Mouse (Mus musculus) gastrocnemius, postnatal 4 days (tissue): ENCODE data around the gene Draxin. TPM values are rescaled to one million over a fixed set of nuclear protein-coding genes. Genes with fewer than 3 reads are reported as not detected.
"Not testable (repeated sequence)": the region's sequence is repeated elsewhere in the genome, so short reads cannot be mapped to it uniquely, and the experiment has no call there.

ENCODE experiments used
- DNase-seq, 2 experiments: peaks; one replicate each; pipeline ENCODE4 v3.0.0; 2021 to 2022; ENCODE audit warnings: low spot score in 2 of 2, mixed read lengths in 2 of 2
- total RNA-seq, 2 experiments: library from RNA; stranded (reverse); gene quantifications; 2 replicates each; pipeline ENCODE4 v1.2.3; 2021

The Draxin gene
- total RNA-seq, 2 experiments from 2014 or later: 0.39 to 0.44 TPM

- DNase-seq: no peak
Observed at GRCm38 (mm10) chr4:148152547-148152946, 22.0 kb upstream of the Draxin start.

- DNase-seq: peak; percentile 68 to 86
Observed at GRCm38 (mm10) chr4:148151267-148152168, 21.0 kb upstream of the Draxin start, which contains the start of gene Fbxo6. TSS of gene Fbxo6 (minus strand) at chr4:148152140.

- DNase-seq: no peak
Observed at GRCm38 (mm10) chr4:148150953-148151266, 20.4 kb upstream of the Draxin start.

GRCm38 (mm10) chr4:148150242-148150641 is 19.7 kb upstream of the Draxin start:
- DNase-seq: no peak

- no peak for DNase-seq
Observed at GRCm38 (mm10) chr4:148149540-148149939, 19.0 kb upstream of the Draxin start.

- DNase-seq: no peak
Observed at GRCm38 (mm10) chr4:148147714-148148113, 17.2 kb upstream of the Draxin start.

GRCm38 (mm10) chr4:148143721-148144120 is 13.2 kb upstream of the Draxin start:
- no peak for DNase-seq

- peak; percentile 81 to 92 for DNase-seq
Observed at GRCm38 (mm10) chr4:148140098-148141011, 9.9 kb upstream of the Draxin start.

GRCm38 (mm10) chr4:148139767-148140097 is 9.2 kb upstream of the Draxin start:
- DNase-seq: no peak

- DNase-seq: no peak
Observed at GRCm38 (mm10) chr4:148137503-148137902, 7.0 kb upstream of the Draxin start.

- no peak for DNase-seq
Observed at GRCm38 (mm10) chr4:148134988-148135387, 4.5 kb upstream of the Draxin start.

GRCm38 (mm10) chr4:148131497-148132081 is 1.1 kb upstream of the Draxin start:
- DNase-seq: no peak

GRCm38 (mm10) chr4:148130133-148130532 is 365 bp downstream of the Draxin start, which contains the start of gene Mad2l2:
TSS of gene Mad2l2 (plus strand) at chr4:148130384.
- no peak for DNase-seq

- DNase-seq: no peak
Observed at GRCm38 (mm10) chr4:148128672-148129071, 1.8 kb downstream of the Draxin start.

- no peak for DNase-seq
Observed at GRCm38 (mm10) chr4:148128241-148128640, 2.3 kb downstream of the Draxin start.

GRCm38 (mm10) chr4:148122694-148123066 is 7.8 kb downstream of the Draxin start:
- no peak for DNase-seq

- DNase-seq: no peak
Observed at GRCm38 (mm10) chr4:148121982-148122693, 8.4 kb downstream of the Draxin start.

- DNase-seq: peak in 1 of 2 experiments; percentile 44
Observed at GRCm38 (mm10) chr4:148121362-148121761, 9.1 kb downstream of the Draxin start.

GRCm38 (mm10) chr4:148120555-148120954 is 9.9 kb downstream of the Draxin start:
- no peak for DNase-seq

- DNase-seq: not testable (repeated sequence)
Observed at GRCm38 (mm10) chr4:148119578-148119977, 10.9 kb downstream of the Draxin start.

GRCm38 (mm10) chr4:148117392-148117791 is 13.1 kb downstream of the Draxin start:
- no peak for DNase-seq
